Mouse (Mus musculus): Measurements from ENCODE around the gene Hdac11.

- TF ChIP-seq GATA1 (IDR thresholded peaks at IDR 0.05; ENCODE audit: borderline replicate concordance, low read length) (no peak), FLI1 (IDR thresholded peaks at IDR 0.05; ENCODE audit: low read length) (no peak)
Observed at GRCm38 (mm10) chr6:91157237-91157570, 739 bp downstream of the Hdac11 start.

Measured in megakaryocyte, embryonic 14.5 days (primary cell).